Mouse (Mus musculus): Measurements from ENCODE around the gene Neu2.
"Not testable (repeated sequence)": the region's sequence is repeated elsewhere in the genome, so short reads cannot be mapped to it uniquely, and the experiment has no call there.

Gene Neu2

DNA sequence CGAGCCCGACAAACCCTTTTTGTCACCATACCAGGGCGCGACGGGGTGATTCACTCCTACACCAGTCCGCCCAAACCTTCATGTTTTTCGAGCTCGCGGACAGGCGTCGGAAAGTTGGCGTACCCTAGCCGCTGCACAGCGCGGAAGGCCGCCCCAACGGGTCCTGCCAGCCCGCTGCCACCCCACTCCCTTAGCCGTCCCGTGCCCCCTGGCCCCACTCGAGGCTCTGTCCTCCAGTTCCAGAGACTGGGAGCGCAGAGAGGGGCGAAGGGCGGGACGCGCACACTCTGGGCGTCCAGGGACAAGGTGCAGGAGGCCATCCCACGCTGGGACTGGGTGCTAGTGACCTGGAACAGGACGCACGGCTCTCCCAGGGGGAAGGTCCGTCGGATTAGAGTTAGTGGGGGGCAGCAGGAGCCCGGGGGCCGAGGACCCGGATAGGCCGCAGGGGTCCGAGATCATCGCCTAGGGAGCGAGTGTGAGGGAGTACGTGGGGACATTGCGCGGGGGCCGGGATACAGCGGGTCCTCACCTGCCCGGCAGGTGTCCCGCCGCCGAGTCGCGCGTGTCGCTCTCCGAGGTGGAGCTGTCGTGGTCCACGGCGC is at the start of gene Neu2:
Gene Neu2, plus strand, starts transcription at position 329 of the 605 bp plus-strand sequence.
- no peak for DNase-seq (ENCODE audit: low read depth)

DNA sequence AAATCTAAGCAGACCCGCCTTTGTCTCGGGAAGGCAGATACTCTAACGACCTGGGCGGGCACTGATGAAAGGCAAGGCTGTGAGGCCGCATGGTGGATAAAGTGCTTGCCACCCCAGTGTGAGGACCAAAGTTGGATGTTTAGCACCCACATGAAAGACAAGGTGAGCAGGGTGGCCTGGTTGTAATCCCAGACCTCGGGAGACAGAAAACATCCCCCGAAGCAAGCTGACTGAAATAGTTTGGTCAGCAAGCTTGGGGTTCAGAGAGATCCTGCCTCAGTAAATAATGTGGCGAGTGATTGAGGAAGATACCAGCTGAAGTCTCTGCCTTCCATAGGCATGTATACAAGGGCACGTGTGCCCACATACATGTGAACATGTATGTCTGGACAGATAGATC is 42.2 kb upstream of the Neu2 start:
- no peak for DNase-seq (ENCODE audit: low read depth)

DNA sequence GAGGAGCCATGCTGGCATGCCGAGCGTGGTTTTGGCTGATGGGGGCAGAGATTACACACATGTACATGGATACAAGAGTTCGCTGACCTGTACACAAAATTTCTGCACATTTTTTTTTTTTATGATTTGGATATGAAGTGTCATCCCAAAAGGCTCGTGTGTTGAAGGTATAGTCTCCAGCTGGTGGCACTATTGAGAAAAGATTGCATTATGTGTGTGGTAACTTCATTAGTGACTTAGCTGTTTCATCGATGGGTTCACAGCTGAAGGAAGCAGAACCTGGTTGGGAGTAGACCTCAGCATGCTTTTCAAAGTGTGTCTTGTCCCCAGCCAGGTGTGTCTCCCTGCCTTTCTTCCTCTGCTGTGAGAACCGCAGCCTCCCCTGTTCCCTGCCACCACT is 41.4 kb upstream of the Neu2 start:
- DNase-seq (ENCODE audit: low read depth): no peak

DNA sequence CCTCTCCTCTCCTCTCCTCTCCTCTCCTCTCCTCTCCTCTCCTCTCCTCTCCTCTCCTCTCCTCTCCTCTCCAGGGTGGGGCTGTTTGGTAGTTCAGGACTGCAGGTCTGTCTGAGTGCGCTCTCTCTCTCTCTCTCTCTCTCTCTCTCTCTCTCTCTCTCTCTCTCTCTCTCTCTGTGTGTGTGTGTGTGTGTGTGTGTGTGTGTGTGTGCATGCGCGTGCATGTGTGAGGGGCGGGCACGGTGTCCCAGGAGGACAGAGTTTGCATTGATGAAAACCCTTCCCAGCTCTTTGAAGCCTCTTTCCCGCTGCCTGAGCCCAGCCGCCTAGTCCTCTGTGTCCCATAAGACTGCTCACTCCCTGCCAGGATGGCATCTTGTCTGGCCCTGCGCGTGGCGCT is 39.7 kb upstream of the Neu2 start, which contains the start of gene Snorc:
Gene Snorc, plus strand, starts transcription at position 301 of the 400 bp plus-strand sequence.
- DNase-seq (ENCODE audit: low read depth): not testable (repeated sequence)

DNA sequence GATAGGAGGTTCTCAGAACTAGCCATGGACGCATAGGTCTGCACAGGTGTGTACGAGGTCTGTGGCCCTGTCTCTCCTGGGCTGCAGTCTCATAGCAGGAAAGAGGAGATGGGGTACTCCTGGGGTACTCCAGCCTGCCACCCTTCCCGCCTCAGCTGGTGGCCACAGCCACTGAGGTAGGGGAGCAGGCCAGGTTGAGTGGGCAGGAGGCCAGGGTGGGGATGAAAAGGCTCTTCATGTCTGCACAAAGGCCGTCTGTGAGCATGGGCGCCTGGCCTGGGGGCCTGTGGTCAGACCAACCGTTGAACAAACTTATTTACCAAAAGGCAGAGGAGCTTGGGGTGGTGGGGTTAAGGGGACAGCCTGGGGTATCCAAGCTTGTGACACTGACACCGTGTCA is 37.8 kb upstream of the Neu2 start:
- DNase-seq (ENCODE audit: low read depth): no peak

DNA sequence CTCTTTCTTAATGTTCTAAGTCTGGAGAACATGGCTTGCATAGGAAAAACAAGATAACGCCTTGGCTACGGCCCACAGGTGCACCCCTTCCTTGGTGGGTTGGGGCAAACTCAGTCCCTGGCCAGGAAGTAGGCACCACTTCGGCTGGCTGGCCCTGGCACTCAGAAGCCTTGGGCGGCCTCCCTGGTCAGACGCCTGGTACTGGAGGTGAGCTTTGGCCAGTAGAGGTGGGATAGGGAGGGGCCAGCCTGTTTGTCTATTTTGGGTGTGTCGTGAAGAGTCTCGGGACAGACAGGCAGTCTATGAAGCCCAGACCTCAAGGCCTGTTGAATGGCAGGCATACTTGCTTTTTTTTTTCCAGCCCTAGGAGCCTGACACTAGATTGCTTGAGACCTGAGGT is 37.1 kb upstream of the Neu2 start:
- DNase-seq (ENCODE audit: low read depth): no peak

DNA sequence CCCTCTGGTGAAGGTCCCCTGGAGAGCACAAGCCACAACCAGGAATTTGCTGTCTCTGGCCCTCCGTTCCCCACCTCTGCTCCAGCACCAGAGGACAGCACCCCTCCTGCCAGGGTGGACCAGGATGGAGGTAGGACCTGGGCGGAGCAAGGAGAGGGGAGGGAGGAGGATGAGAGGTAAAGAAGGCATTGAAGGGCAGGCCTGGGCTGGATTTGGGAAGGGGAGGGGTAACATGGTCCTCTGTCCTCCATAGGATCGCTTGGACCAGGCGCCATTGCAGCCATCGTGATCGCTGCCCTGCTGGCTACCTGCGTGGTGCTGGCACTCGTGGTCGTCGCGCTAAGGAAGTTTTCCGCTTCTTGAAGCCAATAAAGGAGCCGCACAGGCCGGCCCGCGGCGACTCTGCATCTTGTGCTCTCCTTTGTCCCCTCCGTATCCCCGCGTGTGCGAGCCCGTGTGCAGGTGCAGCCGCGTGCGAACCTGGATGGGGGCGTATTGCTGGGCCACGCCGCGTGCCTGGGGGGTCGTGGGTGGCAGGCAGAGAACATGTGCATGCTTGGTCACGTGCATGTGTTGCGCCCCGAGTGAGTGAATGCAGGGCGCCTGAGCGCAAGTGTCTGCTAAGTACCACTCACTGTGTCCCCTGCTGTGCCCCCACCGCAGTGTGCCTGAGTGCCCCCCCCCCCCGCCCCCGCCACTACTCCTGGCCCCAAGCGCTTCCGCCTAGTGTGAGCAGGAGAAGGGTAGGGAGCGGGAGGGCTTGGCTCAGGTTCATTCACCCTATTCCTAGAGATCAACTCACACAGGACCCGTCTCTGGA is 34.4 kb upstream of the Neu2 start:
- no peak for DNase-seq (ENCODE audit: low read depth)

DNA sequence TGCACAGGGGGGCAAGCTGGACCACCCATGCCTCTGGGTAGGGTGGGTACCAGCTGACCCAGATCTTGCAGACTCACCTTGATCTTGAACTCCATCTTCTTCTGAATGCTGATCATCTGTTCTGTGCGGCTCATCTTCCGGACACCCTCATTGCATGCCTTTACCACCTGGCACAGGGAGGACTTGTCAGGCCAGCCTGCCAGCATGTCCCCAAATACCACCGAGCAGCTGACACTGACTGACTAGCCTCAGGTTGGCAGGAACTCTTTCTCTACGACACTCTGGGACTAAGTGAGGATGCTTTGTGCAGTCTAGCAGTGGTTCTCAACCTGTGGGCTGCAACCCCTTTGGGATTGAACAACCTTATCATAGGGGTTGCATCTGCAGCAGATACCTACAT is 27.1 kb upstream of the Neu2 start:
- no peak for DNase-seq (ENCODE audit: low read depth)

DNA sequence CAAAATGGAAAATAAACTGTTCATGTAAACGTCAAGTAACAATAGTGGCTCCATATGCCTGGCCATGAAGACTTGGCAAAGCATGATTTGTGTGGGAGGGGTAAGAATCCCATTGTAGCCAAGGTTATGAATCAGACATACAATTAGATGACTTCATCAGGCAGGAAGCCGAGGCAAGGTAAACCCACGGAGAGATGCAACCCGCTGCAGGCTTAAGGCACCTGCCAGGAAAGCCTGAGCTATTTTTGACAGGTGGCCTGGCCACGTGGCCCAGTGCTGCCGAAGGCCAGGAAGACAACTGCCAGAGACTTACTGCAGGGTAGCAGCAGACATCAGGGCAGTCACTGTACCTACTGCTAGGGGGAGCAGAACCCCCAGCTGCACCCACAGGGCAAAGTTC is 23.3 kb upstream of the Neu2 start:
- peak; percentile 15 for DNase-seq (ENCODE audit: low read depth)

DNA sequence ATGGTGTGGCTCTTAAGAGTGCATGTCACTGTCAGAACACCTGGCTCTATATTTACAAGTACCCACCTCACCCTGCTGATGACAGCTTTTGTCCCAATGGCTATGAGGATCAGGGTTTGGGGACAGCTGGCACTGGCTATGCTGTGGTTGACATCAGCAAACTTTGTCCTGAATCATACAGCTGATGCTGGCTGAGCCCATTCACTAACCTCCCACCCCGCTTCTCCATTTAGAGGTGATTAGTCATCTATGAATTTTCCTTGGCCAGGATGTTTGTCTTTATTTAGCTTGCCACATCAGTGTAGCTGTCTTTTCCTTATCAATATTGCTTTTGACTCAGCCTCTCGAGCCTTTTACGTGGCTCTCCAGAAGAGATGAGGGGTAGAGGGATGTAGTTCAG is 17.4 kb upstream of the Neu2 start:
- DNase-seq (ENCODE audit: low read depth): peak; percentile 20

DNA sequence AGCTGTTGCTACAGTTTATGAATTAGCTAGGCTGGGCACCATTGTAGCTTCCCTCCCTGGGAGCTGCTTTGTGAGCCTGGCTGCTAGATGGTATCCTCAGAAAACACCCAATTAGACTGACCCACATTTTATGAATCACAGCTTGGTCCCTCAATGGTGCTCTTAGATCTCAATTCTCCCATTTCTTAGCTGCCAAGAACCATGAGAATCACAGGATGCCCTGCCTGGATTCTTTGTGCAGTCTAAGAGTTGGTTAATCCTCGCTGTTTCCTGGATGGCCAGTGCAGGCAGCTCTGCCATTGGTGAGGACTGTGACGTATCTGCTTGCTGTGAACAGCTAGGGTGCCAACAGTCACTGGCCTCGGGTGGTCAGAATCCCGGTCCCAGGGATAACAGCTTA is 16.1 kb upstream of the Neu2 start:
- DNase-seq (ENCODE audit: low read depth): no peak

DNA sequence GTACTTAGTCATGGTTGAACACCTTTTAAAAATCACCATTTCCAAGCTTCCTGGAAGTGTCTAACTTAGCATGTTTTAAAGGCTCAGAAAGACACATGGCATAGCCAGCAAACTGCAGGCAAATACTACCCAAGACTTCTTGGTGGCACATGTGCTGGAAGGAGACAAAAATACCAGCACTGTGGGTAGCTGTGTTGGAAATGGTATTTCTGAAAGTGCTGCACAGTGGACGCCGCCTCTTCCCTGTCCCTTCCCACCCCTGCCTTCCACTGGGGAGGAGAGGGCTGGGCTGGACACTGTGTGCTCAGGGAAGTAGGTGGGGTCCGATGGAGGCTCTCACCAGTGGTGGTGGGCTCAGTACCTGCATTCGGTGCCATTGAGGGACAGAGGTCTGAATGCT is 4.2 kb upstream of the Neu2 start:
- no peak for DNase-seq (ENCODE audit: low read depth)

DNA sequence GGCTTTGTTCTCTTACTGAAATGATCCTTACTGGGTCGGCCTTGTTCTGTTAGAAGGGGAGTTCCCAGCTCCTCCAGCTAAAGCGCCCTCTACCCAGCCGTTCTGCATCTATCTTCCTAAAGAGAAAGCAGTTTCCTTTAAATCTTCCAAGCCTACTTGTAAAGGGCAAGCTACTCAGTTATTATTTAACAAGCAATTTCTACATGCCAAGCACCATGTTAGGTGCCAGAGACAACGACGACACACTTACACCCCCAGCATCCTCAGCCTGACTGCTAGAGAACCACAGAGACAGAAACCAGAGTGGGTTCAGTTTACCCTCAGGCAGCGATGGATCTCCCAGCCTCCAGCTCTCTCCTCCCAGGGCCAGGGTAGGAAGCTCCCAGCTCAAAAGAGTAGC is 1.8 kb upstream of the Neu2 start:
- no peak for DNase-seq (ENCODE audit: low read depth)

DNA sequence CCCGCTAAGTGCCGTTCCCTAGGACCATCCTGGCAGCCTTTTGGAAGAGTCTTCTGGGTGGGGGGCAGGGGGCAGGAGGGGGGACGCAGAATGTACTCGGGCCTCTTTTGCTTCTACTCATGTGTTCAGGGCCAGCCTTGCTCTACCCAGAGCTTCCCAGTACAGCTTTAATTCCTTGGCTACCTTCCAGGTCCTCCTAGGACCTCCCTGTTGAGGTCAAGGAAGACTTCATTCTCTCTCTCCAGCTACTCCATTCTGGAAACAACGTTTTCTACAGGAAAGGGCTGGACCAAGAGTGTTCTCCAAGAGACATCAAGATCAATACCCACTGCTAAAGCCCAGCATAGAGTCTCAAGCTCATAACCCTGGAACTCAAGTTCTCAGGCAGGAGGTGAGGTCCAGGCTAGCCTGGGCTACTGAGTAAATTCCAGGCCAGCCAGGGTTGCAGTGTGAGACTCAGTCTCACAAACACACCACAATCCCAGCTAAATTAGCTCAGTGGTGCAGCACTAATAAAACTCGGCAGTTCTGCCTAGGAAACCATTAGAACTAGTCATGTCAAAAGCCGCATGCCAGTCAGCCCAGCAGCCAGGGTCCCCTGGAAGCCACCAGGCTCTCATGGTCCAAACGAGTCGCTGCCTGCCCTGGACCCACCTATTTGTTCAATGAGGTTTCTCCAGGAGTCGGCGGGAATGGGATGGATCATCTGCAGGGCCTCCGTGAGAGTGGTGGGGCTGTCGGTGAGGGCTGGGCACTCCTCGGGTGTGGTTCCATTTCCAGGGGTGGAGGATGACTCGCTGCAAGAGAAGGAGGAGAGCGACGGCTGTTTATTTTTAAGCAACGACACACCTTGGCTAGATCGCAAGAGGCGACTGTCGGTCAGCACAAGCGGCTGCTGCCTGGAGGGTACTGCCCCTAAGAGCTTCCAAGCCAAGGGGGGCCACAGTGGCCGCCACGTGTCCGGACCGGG is 813 bp upstream of the Neu2 start:
- DNase-seq (ENCODE audit: low read depth): no peak

DNA sequence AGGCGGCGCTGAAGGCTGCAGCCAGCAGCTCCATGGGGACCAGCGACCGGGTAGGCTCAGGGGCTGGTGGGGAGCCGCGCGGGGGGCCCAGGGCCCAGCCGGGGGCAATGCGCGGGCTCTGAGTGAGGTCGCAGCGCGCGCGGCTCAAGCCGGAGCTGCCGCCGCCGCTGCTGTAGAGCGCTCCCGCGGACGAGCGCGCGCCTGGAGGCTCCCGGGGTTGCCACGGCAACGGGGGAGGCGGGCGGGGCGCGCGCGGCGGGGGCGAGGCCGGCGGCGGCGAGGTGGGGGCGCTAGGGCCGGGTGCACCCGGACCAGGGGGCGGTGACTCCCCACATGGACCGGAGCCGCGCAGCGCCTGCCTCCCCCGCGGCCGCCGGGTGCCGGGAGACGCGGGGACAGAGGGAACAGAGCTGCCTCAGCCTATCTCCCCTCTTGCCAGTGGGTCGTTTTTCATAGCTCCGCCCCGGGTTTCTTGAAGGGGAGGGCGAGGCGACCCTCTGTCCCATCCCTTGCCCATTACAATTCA is 540 bp downstream of the Neu2 start:
- DNase-seq (ENCODE audit: low read depth): no peak

DNA sequence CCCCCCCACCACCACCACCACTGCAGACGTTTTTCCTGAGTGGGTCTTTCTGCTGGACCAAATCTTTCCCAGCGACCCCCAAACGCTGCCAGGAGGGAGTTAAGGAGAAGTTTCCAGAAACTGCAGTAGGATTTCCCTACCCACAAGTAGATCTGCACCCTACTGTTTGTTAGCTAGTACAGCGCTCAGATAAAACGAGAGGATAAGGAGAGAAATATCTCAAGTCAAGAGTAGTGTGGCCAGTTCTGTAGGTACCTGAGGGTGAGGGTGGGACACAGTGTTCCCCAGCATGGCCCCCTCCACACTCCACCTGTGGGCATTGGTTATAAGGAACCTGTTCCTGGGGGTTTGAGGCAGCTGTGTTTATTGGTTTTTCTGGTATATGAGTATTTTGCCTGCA is 1.2 kb downstream of the Neu2 start:
- no peak for DNase-seq (ENCODE audit: low read depth)

DNA sequence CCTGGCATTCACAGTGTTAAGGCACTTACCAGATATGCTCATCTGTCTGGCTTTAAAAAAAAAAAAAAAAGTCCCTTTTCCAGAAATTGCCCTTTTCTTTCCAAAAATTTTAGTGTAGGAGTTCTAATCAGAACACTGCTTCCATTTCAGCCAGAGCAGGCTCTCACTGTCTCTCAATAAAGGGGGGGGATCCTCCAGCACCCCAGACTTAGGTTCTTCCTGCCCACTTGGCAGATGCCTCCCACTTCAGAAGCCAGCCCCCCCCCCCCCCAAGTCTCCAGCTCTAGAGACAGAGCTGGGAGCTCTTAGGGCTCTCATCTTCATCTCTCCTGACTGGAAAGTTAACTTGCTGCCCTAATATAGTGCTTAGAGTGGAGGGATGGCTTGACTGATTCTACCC is 10.8 kb downstream of the Neu2 start:
- DNase-seq (ENCODE audit: low read depth): no peak

DNA sequence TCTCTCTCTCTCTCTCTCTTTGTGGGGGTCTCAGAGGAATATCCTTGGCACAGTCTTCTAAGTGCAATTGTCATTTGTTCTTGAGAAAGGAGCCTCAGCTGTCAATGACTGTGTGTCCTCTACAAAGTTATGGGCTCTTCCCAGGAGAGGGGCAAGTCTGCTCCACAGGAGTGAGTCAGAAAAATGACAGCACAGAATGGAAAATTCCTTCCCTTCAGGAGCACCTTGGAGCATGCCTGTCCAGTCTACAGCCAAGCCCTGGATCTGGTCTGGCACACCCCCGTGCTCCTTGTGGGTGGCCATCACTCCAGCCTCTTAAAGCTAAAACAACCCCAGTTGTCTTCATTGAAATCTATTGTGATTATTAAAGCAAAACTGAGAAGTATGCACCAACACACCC is 11.8 kb downstream of the Neu2 start:
- no peak for DNase-seq (ENCODE audit: low read depth)

DNA sequence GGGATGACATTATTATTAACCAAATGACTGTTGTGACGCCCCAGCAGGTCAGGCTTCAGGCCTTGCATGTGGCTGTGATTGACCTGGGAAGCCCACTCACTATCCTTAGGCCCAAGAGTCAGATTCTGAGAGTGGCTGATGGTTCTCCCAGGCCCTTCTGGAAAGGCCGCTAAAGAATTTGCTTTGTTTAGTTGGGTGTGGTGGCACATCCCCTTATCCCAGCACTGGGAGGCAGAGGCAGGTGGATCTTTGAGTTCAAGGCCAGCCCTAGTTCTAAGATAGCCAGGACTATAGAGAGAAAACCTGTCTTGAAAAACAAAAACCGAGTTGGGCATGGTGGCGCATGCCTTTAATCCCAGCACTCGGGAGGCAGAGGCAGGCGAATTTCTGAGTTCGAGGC is 15.4 kb downstream of the Neu2 start:
- DNase-seq (ENCODE audit: low read depth): no peak

DNA sequence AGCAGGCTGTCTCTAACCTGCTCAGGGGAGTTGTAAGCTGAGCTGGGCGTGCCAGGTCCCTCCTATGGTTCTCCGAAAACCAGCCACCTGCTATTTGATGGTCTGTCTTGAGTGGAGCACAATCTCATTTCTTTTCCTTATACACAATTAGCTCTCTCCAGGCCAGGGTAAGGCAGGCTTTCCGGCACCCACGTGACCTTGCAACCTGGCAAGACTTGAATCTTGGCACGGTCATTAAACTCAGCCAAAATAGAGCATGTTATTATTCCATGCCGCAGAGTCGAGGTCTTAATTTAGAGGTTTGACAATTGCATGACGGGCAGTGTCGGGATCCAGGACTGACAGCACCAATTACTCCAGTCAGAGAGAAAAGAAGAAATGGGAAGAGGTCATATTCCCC is 17.5 kb downstream of the Neu2 start:
- no peak for DNase-seq (ENCODE audit: low read depth)

DNA sequence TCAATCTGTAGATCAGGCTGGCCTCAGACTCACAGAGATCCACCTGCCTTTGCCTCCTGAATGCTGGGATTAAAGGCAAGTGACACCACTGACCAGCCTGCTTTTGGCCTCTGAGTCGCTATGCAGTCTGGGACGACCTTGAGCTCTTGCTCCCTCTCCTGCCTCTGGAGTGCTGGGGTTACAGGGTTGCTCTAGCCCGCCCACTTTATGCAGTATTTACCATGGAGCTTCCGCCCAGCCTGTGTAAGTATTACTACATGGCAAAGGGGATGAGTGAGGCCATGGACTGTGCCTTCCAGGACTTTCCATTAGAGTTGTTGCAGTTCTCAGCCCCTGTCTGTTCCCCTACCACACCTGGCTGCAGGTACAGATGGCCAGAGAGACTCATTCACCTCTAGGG is 22.7 kb downstream of the Neu2 start:
- DNase-seq (ENCODE audit: low read depth): no peak

DNA sequence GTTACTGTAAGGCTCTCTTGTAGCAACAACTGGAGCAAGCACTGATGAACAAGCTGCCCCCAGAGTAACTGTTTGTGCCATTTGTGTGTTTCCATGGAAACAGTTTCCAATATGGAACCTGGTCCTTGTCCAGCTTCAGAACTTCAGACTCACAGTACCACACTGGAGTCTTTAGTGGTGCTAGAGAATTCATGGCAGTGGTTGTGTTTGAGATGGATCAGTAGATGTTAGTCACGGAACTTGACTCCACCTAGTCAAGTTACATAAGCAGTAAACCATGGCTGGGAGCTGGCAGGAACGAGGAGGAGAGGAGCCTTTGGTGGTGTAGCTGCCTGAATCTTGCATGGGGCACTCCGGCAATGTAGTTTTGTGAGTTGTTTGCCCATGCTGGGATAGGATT is 24.4 kb downstream of the Neu2 start:
- no peak for DNase-seq (ENCODE audit: low read depth)

All from fibroblast of lung, adult 2 months (primary cell).